Mouse (Mus musculus) kidney, adult 2 months (tissue): Measurements from ENCODE around the gene Atpif1.

Experiments used
- CTCF ChIP-seq: fragments of 200-500 bp; conservative IDR thresholded peaks from 2 replicates; pipeline ENCODE4 v1.5.1; 2011; ENCODE audit warnings: low read depth, mild to moderate bottlenecking, control low read depth, low read length, moderate library complexity, mixed read lengths; ENCODE audit not compliant: insufficient read depth, insufficient read length
- POLR2A ChIP-seq: fragments of 200-500 bp; IDR thresholded peaks from one replicate; pipeline ENCODE4 v1.6.1; 2011; ENCODE audit warnings: low read depth, low read length, control low read depth

- TF ChIP-seq CTCF (no peak), POLR2A (no peak)
These were observed 31.8 kb downstream of the Atpif1 start for GRCm38 (mm10) chr4:132501639-132502038.
